Mouse (Mus musculus) ES-E14 (cell line): ENCODE data around the gene Oxa1l. TPM values are rescaled to one million over a fixed set of nuclear protein-coding genes. Genes with fewer than 3 reads are reported as not detected.

Experiments used
- DNase-seq: peaks from one replicate; pipeline ENCODE4 v3.0.0-alpha.2; 2013; ENCODE audit warnings: low read depth, low spot score
- H3K27ac ChIP-seq: 2 replicates; pipeline ENCODE4 v1.5.1; 2012; ENCODE audit warnings: low read depth, mild to moderate bottlenecking, low read length, moderate library complexity, mixed read lengths; ENCODE audit not compliant: poor library complexity, insufficient read depth, severe bottlenecking
- H3K36me3 ChIP-seq: 2 replicates; pipeline ENCODE4 v1.6.1; 2012; ENCODE audit warnings: mild to moderate bottlenecking, low read length, moderate library complexity, mixed read lengths; ENCODE audit not compliant: control insufficient read depth, poor library complexity, insufficient read depth, severe bottlenecking
- H3K4me1 ChIP-seq, 2 experiments: fragments of 150-350 bp in 1 of 2; sonication (generic) in 1 of 2; 2 replicates each; pipeline ENCODE4 v1.6.1; 2012; ENCODE audit warnings: low read length in 2 of 2, mild to moderate bottlenecking in 1 of 2, mixed read lengths in 1 of 2; ENCODE audit not compliant: control insufficient read depth in 2 of 2, insufficient read depth in 2 of 2, poor library complexity in 1 of 2
- H3K4me3 ChIP-seq, 2 experiments: fragments of 150-350 bp in 1 of 2; sonication (generic) in 1 of 2; 2 replicates each; pipeline ENCODE4 v1.5.1; 2012; ENCODE audit warnings: low read length in 2 of 2, low read depth in 1 of 2, mild to moderate bottlenecking in 1 of 2, mixed read lengths in 1 of 2; ENCODE audit not compliant: insufficient read depth in 1 of 2, poor library complexity in 1 of 2, severe bottlenecking in 1 of 2
- H3K9ac ChIP-seq: 2 replicates; pipeline ENCODE4 v1.6.1; 2012; ENCODE audit warnings: low read depth, mild to moderate bottlenecking, low read length, mixed read lengths; ENCODE audit not compliant: poor library complexity, insufficient read depth, severe bottlenecking
- H3K9me3 ChIP-seq: fragments of 150-350 bp; sonication (generic); 2 replicates; pipeline ENCODE4 v1.6.1; 2012; ENCODE audit warnings: low read depth, mild to moderate bottlenecking, low read length; ENCODE audit not compliant: control insufficient read depth, insufficient read depth
- CHD2 ChIP-seq: IDR thresholded peaks from 2 replicates; pipeline ENCODE4 v1.6.1; 2014; ENCODE audit warnings: mild to moderate bottlenecking, low read depth, low read length, inconsistent platforms
- HCFC1 ChIP-seq: IDR thresholded peaks from 2 replicates; pipeline ENCODE4 v1.6.1; 2012; ENCODE audit warnings: low read length, inconsistent platforms, borderline replicate concordance; ENCODE audit not compliant: insufficient read depth
- MAFK ChIP-seq: IDR thresholded peaks from 2 replicates; pipeline ENCODE4 v1.6.1; 2014; ENCODE audit warnings: mild to moderate bottlenecking, low read depth, low read length, inconsistent platforms; ENCODE audit not compliant: insufficient read depth
- ZC3H11A ChIP-seq: IDR thresholded peaks from 2 replicates; pipeline ENCODE4 v1.6.1; 2012; ENCODE audit warnings: low read depth, mild to moderate bottlenecking, inconsistent platforms, low read length, borderline replicate concordance
- ZNF384 ChIP-seq: IDR thresholded peaks from 2 replicates; pipeline ENCODE4 v1.6.1; 2012; ENCODE audit warnings: low read depth, low read length, inconsistent platforms
- in situ Hi-C, 2 experiments: fragments of 600-800 bp; cut with MboI; formaldehyde crosslinking; loops; one replicate each; pipeline ENCODE4 v1.15.1; 2025; ENCODE audit warnings: low sequenced_read_pairs in 2 of 2, inconsistent platforms in 1 of 2; ENCODE audit not compliant: unreplicated experiment in 2 of 2
- total RNA-seq: library from RNA; depleted of rRNA; stranded (reverse); fragments of 300-350 nt; gene quantifications from 2 replicates; pipeline ENCODE4 v1.2.3, GENCODE M21; 2012

Oxa1l gene
- total RNA-seq, 1 experiment = 28.7 TPM

- Histone ChIP-seq H3K9ac (no peak overlapping the region), H3K4me3 (no peak overlapping the region), H3K4me1 (peaks cover 0 to 9% of the 10 kb centered on the region in 2 experiments; a peak in 1 of 4 replicates), H3K36me3 (no peaks in the 10 kb centered on the region), H3K9me3 (no peaks in the 10 kb centered on the region), H3K27ac (no peak overlapping the region)
- no peak for TF ChIP-seq HCFC1
- no peak for TF ChIP-seq MAFK
- TF ChIP-seq ZC3H11A = no peak
- TF ChIP-seq CHD2 = no peak
- no peak for TF ChIP-seq ZNF384
- DNase-seq = no peak
- in situ Hi-C loops = loop anchor here in 1 of 2 experiments (25.0 kb wide), 1 partner anchor 266 kb away; no protein-coding TSS in a partner anchor
Measured at GRCm38 (mm10) chr14:54328548-54328947, 32.1 kb upstream of the Oxa1l start.

DNA sequence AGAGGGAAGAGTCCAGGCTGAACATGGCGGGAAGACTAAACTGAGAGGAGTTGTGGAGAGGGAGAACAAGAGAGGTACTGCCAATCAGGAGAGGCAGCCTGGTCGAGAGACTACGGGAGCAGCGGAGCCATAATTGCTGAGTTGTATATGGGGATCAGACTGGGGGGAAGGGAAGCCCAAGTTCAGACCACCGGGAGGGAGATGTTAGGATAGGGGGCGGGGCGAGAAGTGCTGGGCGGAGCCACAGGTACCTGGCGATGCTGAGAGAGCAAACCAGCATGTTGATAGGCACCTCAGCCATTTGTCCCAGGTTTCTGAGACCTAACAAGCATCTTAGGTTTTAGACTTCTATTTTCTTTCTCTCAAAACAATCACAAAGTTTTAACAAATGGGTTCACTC, 31.4 kb upstream of the Oxa1l start:
- TF ChIP-seq MAFK (no peak), ZC3H11A (no peak), ZNF384 (no peak), CHD2 (no peak)
- Histone ChIP-seq H3K27ac (no peak overlapping the region), H3K9ac (no peak overlapping the region), H3K9me3 (no peaks in the 10 kb centered on the region), H3K36me3 (no peaks in the 10 kb centered on the region), H3K4me3 (no peak overlapping the region), H3K4me1 (peaks cover 0 to 9% of the 10 kb centered on the region in 2 experiments; a peak in 1 of 4 replicates)
- DNase-seq = peak; percentile 60
- in situ Hi-C loops = loop anchor here in 1 of 2 experiments (25.0 kb wide), 1 partner anchor 267 kb away; no protein-coding TSS in a partner anchor

GRCm38 (mm10) chr14:54331178-54331577, 29.5 kb upstream of the Oxa1l start:
- DNase-seq = no peak
- H3K4me3 ChIP-seq = no peak overlapping the region
- TF ChIP-seq MAFK (no peak), ZC3H11A (no peak), HCFC1 (no peak), CHD2 (no peak), ZNF384 (no peak)
- no peaks in the 10 kb centered on the region for H3K36me3 ChIP-seq
- no peaks in the 10 kb centered on the region for H3K9me3 ChIP-seq
- peaks cover 0 to 9% of the 10 kb centered on the region in 2 experiments; a peak in 1 of 4 replicates for H3K4me1 ChIP-seq
- in situ Hi-C loops = loop anchor here in 1 of 2 experiments (25.0 kb wide), 1 partner anchor 269 kb away; no protein-coding TSS in a partner anchor
- no peak overlapping the region for H3K27ac ChIP-seq
- no peak overlapping the region for H3K9ac ChIP-seq

DNA sequence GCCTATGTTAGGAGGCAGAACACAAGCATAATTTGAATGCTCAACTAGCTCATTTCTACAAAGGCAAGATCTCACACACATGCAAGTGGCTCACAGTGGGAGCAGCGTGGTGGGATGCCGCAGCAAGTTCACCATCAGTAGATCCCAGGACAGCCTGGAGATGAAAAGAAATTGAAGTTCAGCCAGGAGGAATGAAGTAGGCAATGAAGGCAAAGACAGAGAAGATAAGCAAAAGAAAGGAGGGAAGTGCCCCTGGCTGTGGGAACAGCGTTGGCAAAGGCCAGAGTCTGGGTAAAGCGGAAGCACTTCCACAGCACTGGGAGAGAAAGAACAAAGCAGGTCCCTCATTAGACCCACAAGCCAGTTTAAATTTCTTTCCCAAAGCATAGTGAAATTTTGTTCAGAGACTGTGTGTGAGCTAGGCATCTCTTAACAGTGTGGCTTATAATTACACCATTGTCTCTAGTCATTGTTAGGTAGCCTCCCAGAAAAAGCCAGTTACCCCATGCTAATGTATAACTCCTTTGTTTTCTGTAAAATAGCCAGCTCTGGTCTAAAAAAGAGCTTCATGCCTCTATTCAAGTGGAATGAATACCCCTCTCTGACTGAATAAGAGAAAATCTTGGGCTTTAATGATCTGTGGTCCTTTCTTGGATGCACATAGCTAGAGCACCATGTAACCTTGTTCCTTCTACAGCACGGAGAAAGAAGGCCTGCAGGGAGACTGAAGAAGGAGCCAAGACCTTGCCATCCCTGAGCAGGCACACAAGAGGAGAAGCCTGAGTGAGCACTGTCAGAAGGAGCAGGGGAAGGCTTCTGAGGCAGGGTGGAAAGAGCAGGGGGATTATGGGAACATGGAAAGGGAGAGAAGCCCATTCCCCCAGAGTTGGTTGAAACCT, 28.2 kb upstream of the Oxa1l start:
- H3K9ac ChIP-seq = no peak overlapping the region
- no peak for DNase-seq
- in situ Hi-C loops = loop anchor here in 1 of 2 experiments (25.0 kb wide), 1 partner anchor 270 kb away; no protein-coding TSS in a partner anchor
- H3K27ac ChIP-seq = no peak overlapping the region
- H3K4me1 ChIP-seq = peaks cover 0 to 9% of the 10 kb centered on the region in 2 experiments; a peak in 1 of 4 replicates
- no peak overlapping the region for H3K4me3 ChIP-seq
- no peaks in the 10 kb centered on the region for H3K9me3 ChIP-seq
- no peak for TF ChIP-seq ZC3H11A
- no peak for TF ChIP-seq HCFC1
- no peak for TF ChIP-seq CHD2
- TF ChIP-seq ZNF384 = no peak
- no peak for TF ChIP-seq MAFK
- H3K36me3 ChIP-seq = no peaks in the 10 kb centered on the region
